Mouse (Mus musculus) thymus, adult 2 months (tissue): ENCODE results near the gene Man1c1. TPM values are rescaled to one million over a fixed set of nuclear protein-coding genes. Genes with fewer than 3 reads are reported as not detected.
A peak's percentile ranks its signal among the peaks of the same experiment; 100 is the strongest.

Experiments used
- DNase-seq: peaks from one replicate; pipeline ENCODE4 v3.0.0; 2021
- H3K27ac ChIP-seq: fragments of 200-500 bp; 2 replicates; pipeline ENCODE4 v1.5.1; 2012; ENCODE audit warnings: low read length, control low read depth; ENCODE audit not compliant: control insufficient read depth, insufficient read depth
- H3K27me3 ChIP-seq: fragments of 200-500 bp; 2 replicates; pipeline ENCODE4 v1.6.1; 2012; ENCODE audit warnings: mild to moderate bottlenecking, low read length, moderate library complexity, mixed read lengths; ENCODE audit not compliant: control insufficient read depth, insufficient read depth
- H3K36me3 ChIP-seq: fragments of 200-500 bp; 2 replicates; pipeline ENCODE4 v1.6.1; 2012; ENCODE audit warnings: mild to moderate bottlenecking, low read length, moderate library complexity; ENCODE audit not compliant: control insufficient read depth, insufficient read depth
- H3K4me1 ChIP-seq: fragments of 200-500 bp; replicated peaks from 2 replicates; pipeline ENCODE4 v1.6.1; 2012; ENCODE audit warnings: low read length; ENCODE audit not compliant: control insufficient read depth, insufficient read depth
- H3K4me3 ChIP-seq: fragments of 200-500 bp; 2 replicates; pipeline ENCODE4 v1.5.1; 2012; ENCODE audit warnings: mild to moderate bottlenecking, low read length, control low read depth, moderate library complexity; ENCODE audit not compliant: control insufficient read depth, insufficient read depth
- CTCF ChIP-seq: fragments of 200-500 bp; IDR thresholded peaks from 2 replicates; pipeline ENCODE4 v1.5.1; 2012; ENCODE audit warnings: mild to moderate bottlenecking, control low read depth, low read length, moderate library complexity, borderline replicate concordance; ENCODE audit not compliant: control insufficient read depth, poor library complexity, insufficient read depth; ENCODE audit errors: extremely low read depth
- POLR2A ChIP-seq: fragments of 200-500 bp; IDR thresholded peaks from 2 replicates; pipeline ENCODE4 v1.6.1; 2012; ENCODE audit warnings: mild to moderate bottlenecking, low read length, control low read depth, moderate library complexity; ENCODE audit not compliant: control insufficient read depth, poor library complexity, insufficient read depth; ENCODE audit errors: extremely low read depth
- WGBS: fragments of 180-500 bp; shearing (Covaris S2); methylation state at CpG from one replicate; pipeline ENCODE4 v1.1.7; 2018; 5-methylcytosine and 5-hydroxymethylcytosine counted together
- polyA plus RNA-seq: library from polyadenylated mRNA; depleted of rRNA; stranded (reverse); fragments of >200 nt; gene quantifications from 2 replicates; pipeline ENCODE4 v1.2.3, GENCODE M21; 2012

Man1c1 gene
- polyA plus RNA-seq, 1 experiment, result 5.5 TPM

DNA sequence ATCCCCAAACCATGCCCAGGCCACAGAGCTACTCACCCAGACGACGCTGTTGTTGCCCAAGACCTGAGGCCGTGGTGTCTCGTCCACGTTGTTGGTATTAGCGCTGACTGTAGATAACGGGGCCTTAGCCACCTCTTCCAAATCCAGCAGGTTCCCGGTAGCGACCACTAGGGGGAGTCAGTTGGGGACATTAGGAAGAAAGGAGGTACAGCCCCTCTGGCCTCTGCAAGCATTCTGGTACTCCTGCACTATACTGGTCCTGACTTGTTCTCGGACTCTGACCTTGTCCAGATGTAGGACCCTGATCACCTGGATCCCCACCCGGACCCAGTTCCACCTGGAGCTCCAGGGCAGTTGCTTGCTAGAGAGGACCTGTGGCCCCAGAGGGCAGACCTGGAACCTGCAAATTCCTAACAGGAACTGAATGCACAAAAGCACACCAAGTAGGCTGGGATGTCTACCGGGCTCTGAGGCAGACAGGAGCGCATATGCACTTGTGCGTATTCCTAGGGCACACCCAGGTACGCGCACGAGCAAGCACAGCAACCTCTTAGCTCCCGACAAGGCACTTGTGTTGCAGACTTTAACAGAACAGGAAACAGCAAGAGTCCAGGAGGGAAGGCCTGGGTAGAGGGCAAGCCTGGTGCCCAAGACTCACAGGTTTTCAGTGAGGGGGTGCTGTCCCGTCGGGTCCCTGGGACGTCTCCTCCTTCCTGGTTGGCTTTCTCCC is 45.4 kb upstream of the Man1c1 start:
- Histone ChIP-seq H3K27ac (peak overlapping the region; percentile 81), H3K36me3 (peaks cover 3% of the 10 kb centered on the region; the same call in 1 of the 2 replicates)

DNA sequence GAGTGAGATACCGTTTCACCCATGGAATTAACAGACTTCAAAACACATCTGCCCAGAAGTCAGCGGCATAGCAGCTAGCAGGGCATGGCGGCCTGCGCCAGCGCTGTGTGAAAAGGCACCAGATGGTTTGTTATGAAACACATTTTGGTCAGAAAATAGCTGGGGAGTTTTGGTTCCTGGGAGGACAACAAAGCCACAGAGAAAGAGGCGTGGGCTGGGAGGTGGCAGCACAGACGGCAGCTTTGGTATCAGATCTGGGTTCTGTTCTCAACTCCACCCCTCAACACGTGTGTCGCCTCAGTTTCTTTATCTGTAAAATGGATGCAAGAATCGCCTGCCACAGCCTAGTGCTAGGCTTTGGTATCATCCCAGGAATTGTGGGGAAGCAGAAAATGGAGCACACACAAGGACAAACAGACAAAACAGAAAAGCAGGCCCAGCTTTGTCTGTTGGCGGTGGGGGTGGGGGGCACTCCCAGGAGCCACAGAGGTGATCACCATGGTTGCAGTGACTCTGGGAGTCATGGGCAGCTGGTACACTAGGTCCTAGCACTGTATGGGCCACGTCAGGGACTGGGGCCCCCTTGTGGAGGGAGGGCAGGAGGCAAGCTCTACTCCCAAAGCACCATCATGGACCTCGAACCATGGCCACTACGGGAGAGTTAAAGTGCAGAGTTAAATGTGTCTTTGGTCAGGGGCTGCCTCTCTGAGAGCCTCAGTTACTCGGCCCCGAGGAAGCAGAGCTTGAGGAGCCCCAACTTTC is 42.0 kb upstream of the Man1c1 start:
- peaks cover 3% of the 10 kb centered on the region; the same call in 1 of the 2 replicates for H3K36me3 ChIP-seq
- DNase-seq, result peak; percentile 19
- WGBS, result 87% methylated on average over 16 of the region's 16 CpGs
- peaks cover 24% of the 10 kb centered on the region for H3K4me1 ChIP-seq
- no peak for TF ChIP-seq CTCF
- TF ChIP-seq POLR2A, result no peak
- H3K27me3 ChIP-seq, result no peaks in the 10 kb centered on the region
- H3K27ac ChIP-seq, result no peak overlapping the region
- no peak overlapping the region for H3K4me3 ChIP-seq

More for the DNA sequence above, 45.4 kb upstream of the Man1c1 start:
- 57% methylated on average over 21 of the region's 21 CpGs for WGBS
- H3K4me1 ChIP-seq, result peaks cover 55% of the 10 kb centered on the region
- H3K27me3 ChIP-seq, result no peaks in the 10 kb centered on the region
- peak; percentile 52 for DNase-seq
- H3K4me3 ChIP-seq, result peak overlapping the region; percentile 3
- TF ChIP-seq CTCF (peak; percentile 83), POLR2A (no peak)

DNA sequence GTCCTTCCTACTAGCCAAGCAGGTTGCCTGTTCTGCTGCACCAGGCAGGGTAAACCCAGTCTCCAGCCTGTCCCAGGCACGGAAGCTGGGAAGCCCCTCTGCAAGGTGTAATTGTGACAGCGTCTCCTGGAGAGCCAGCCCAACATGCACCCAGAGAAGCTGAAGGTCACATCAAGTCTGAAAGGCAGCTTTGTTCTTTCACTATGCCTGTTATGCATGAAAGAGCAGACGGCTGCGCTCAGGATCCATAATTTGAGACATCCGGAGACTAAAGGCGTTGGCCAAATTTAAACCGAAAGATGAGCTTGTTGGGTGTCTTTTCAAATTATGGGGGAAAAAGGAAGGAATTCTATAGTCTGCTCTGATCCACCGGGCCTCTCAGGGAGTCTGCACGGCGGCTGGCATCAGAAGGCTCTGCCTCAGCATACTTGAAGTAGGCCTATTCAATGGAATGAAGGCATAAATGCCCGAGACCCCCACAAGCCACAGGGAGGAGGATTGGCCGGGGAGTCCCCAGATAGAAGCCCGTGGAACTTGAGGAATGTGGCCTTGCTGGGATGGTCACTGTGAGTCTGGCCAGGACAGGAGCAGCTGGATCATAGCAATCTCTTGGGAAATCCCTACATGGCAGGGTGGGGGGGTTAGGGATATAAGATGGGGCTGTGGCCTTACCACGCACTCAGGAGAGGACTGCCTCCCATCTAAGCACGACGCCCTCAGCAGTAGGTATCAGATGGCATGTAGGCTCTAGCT is 40.0 kb upstream of the Man1c1 start:
- no peak for TF ChIP-seq POLR2A
- TF ChIP-seq CTCF, result no peak
- Histone ChIP-seq H3K4me3 (no peak overlapping the region), H3K36me3 (peaks cover 3% of the 10 kb centered on the region; the same call in 1 of the 2 replicates), H3K4me1 (peaks cover 3% of the 10 kb centered on the region; the same call in 1 of the 2 replicates), H3K27ac (no peak overlapping the region), H3K27me3 (no peaks in the 10 kb centered on the region)
- no peak for DNase-seq
- WGBS, result 91% methylated on average over 16 of the region's 16 CpGs

DNA sequence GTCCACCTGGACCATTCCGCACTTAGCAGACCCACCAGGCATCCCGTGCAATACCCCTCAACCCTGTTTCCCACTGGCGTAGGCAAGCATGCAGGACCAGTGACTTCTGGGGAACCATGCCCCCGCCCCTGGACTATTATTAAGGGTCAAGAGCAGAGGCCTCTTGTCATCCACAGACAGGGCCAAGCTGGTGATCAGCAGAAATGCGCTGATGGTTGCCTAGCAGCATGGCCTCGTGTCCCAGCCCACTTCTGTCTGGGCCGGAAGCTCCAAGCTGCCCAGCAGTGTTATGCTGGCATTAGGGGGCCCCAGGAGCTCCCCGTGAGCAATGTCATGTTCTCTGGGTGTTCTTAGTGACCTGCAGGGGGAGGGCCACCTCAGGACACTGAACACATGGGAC is 37.9 kb upstream of the Man1c1 start:
- Histone ChIP-seq H3K36me3 (no peaks in the 10 kb centered on the region; the same call in 1 of the 2 replicates), H3K4me3 (no peak overlapping the region), H3K4me1 (peaks cover 7% of the 10 kb centered on the region), H3K27ac (no peak overlapping the region), H3K27me3 (no peaks in the 10 kb centered on the region)
- TF ChIP-seq CTCF, result no peak
- TF ChIP-seq POLR2A, result no peak
- WGBS, result 95% methylated on average over 8 of the region's 8 CpGs
- no peak for DNase-seq

DNA sequence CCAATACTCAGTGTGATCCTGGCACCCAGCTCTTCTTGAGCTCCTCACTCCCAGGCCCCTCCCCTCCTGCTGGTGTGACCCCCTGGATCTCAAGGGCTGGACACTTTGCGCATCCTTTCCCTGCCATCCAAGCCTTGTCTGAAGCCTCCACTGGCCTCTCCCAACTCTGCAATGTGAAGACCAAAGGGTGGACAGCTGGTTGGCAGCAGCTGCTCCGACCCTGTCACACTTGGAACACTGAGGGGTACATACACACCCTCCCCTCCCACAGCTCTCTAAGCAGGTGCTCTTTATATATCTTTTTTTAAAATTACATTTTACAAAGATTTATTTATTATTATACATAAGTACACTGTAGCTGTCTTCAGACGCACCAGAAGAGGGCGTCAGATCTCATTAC is 36.1 kb upstream of the Man1c1 start:
- TF ChIP-seq CTCF, result no peak
- H3K4me3 ChIP-seq, result no peak overlapping the region
- no peaks in the 10 kb centered on the region for H3K36me3 ChIP-seq
- H3K27ac ChIP-seq, result no peak overlapping the region
- DNase-seq, result no peak
- peaks cover 11% of the 10 kb centered on the region for H3K4me1 ChIP-seq
- H3K27me3 ChIP-seq, result no peaks in the 10 kb centered on the region
- WGBS, result 97% methylated on average over 4 of the region's 4 CpGs

DNA sequence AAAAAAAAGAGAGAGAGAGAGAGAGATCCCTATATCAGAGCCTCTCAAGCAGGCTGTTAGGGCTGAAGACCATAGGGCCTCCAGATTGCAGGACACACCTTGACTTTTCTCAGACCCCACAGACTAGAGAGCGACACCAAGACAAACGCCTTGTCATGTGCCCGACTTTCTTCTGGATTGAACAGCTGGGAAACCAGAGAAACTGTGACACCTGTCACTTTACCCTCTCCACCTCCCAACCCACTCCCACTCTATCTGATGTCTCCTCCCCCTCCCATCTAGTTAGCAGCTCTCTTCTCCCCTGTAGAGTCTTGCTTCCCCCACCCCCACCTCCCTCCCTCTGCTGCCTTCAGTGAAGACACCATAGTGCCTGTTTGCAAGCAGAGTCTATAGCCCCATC is 35.4 kb upstream of the Man1c1 start:
- no peak overlapping the region for H3K4me3 ChIP-seq
- TF ChIP-seq CTCF, result no peak
- no peak for TF ChIP-seq POLR2A
- H3K4me1 ChIP-seq, result peaks cover 15% of the 10 kb centered on the region
- DNase-seq, result no peak
- H3K27me3 ChIP-seq, result no peaks in the 10 kb centered on the region
- H3K27ac ChIP-seq, result no peak overlapping the region
- no peaks in the 10 kb centered on the region for H3K36me3 ChIP-seq
- WGBS, result 68% methylated on average over 3 of the region's 3 CpGs
